Mouse (Mus musculus) kidney, adult 10 weeks (tissue): ENCODE results near the gene Olfr1352. TPM values are rescaled to one million over a fixed set of nuclear protein-coding genes. Genes with fewer than 3 reads are reported as not detected.

Source experiments
- polyA plus RNA-seq: library from polyadenylated mRNA; stranded (reverse); fragments of 350-450 nt; fragmentation: Illumina TruSeq; extraction: RNeasy Lipid Tissue Mini Kit (QIAGEN cat#74804); gene quantifications from one replicate; pipeline ENCODE4 v1.2.3, GENCODE M21; 2014; ENCODE audit warnings: low read depth, low replicate concordance

Olfr1352 gene
- not detected for polyA plus RNA-seq

GRCm38 (mm10) chr10:78980750-78981149 is at the start of gene Olfr1352:
Gene Olfr1352, plus strand, starts transcription at chr10:78981050.

GRCm38 (mm10) chr10:78950336-78950735 is 30.5 kb upstream of the Olfr1352 start, which contains the start of gene Olfr8:
Gene Olfr8, plus strand, starts transcription at chr10:78950636.

GRCm38 (mm10) chr10:78963009-78963408 is 17.8 kb upstream of the Olfr1352 start, which contains the start of gene Olfr1353:
Gene Olfr1353, plus strand, starts transcription at chr10:78963309.

GRCm38 (mm10) chr10:79012172-79012571 is 31.3 kb downstream of the Olfr1352 start, which contains the start of gene Olfr1351:
Gene Olfr1351, plus strand, starts transcription at chr10:79012472.

GRCm38 (mm10) chr10:79028441-79028840 is 47.6 kb downstream of the Olfr1352 start, which contains the start of gene Olfr57:
Gene Olfr57, plus strand, starts transcription at chr10:79028741.

Other genes starting within 250 kb of the Olfr1352 start
- not detected for gene Ccdc105, start 228.0 kb upstream of the Olfr1352 start, polyA plus RNA-seq
- not detected for gene Slc1a6, start 200.6 kb upstream of the Olfr1352 start, polyA plus RNA-seq
- gene Olfr1356, start 128.9 kb upstream of the Olfr1352 start, polyA plus RNA-seq: not detected
- not detected for gene Olfr1355, start 105.5 kb upstream of the Olfr1352 start, polyA plus RNA-seq
- gene Olfr1354, start 67.9 kb upstream of the Olfr1352 start, polyA plus RNA-seq: not detected
- gene Olfr8, start 30.4 kb upstream of the Olfr1352 start, polyA plus RNA-seq: not detected
- not detected for gene Olfr1353, start 17.7 kb upstream of the Olfr1352 start, polyA plus RNA-seq
- gene Olfr1351, start 31.4 kb downstream of the Olfr1352 start, polyA plus RNA-seq: not detected
- not detected for gene Olfr57, start 47.7 kb downstream of the Olfr1352 start, polyA plus RNA-seq
- gene 2610008E11Rik, start 116.5 kb downstream of the Olfr1352 start, polyA plus RNA-seq: 33.4 TPM
- not detected for gene Vmn2r80, start 167.7 kb downstream of the Olfr1352 start, polyA plus RNA-seq